Mouse (Mus musculus): ENCODE data around the gene Ltbr. TPM values are rescaled to one million over a fixed set of nuclear protein-coding genes. Genes with fewer than 3 reads are reported as not detected.
A peak's percentile ranks its signal among the peaks of the same experiment; 100 is the strongest.

The Ltbr gene
- polyA plus RNA-seq (2016; fragmentation: Nextera tagmentation; extraction: Ambion mirVana), result 34.3 and 41.5 TPM in 2 replicates

GRCm38 (mm10) chr6:125313546-125314230 is at the start of gene Ltbr:
Gene Ltbr (minus strand): TSS chr6:125313885.
- Histone ChIP-seq H3K36me3 (peaks cover 28% of the 10 kb centered on the region), H3K4me1 (peaks cover 45% of the 10 kb centered on the region), H3K4me3 (peak within 1 kb of the TSS; percentile 56), H3K27me3 (ENCODE audit: low read depth, poor library complexity, severe bottlenecking) (peaks cover 7% of the 10 kb centered on the region; the same call in 1 of the 2 replicates), H3K9me3 (replicated peaks) (no peaks in the 10 kb centered on the region), H3K27ac (peak within 1 kb of the TSS; percentile 93)
- DNase-seq (ENCODE audit: low spot score), result peak; percentile 86
- under 1% methylated on average over 46 of the region's 46 CpGs for WGBS

DNA sequence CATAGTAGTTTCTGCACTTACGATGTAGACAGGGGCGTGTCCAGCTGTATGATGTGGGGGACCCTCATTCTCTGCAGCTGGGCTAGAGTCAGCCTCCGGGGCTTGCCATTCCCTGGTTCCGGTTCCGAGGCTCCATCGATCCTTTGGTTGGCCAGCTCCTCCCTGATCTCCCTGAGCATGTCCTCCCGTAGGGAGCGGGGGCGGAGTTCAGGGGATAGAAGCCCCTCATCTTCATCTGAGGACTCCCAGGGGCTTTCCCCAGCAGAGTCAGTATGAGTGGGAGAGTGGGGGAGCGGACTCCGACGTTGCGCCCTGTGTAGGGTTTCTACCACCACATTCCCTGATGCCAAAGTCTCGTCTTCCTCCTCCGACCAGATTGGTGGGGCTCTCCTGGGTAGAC is 49.3 kb upstream of the Ltbr start:
- Histone ChIP-seq H3K27ac (no peak overlapping the region), H3K27me3 (ENCODE audit: low read depth, poor library complexity, severe bottlenecking) (peaks cover 55% of the 10 kb centered on the region), H3K4me3 (peak overlapping the region; percentile 5; the same call in 1 of the 2 replicates), H3K4me1 (peaks cover 41% of the 10 kb centered on the region), H3K9me3 (replicated peaks) (no peaks in the 10 kb centered on the region), H3K36me3 (peaks cover 47% of the 10 kb centered on the region)
- no peak for DNase-seq (ENCODE audit: low spot score)
- 16% methylated on average over 15 of the region's 15 CpGs for WGBS

DNA sequence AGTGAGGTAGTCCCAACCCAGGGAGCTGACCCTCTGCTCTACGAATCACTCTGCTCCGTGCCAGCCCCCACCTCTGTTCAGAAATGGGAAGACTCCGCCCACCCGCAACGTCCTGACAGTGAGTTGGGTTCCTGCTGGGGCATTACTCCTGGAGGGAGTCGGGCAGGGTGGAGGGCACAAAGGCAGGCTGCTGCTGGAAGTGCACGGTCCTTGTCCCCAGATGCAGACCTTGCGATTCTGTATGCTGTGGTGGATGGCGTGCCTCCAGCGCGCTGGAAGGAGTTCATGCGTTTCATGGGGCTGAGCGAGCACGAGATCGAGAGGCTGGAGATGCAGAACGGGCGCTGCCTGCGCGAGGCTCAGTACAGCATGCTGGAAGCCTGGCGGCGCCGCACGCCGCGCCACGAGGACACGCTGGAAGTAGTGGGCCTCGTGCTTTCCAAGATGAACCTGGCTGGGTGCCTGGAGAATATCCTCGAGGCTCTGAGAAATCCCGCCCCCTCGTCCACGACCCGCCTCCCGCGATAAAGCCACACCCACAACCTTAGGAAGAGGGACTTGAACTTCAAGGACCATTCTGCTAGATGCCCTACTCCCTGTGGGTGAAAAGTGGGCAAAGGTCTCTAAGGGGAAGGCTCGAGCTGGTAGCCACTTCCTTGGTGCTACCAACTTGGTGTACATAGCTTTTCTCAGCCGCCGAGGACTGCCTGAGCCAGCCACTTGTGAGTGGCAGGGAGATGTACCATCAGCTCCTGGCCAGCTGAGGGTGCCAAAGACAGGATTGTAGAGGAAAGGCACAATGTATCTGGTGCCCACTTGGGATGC is 48.0 kb upstream of the Ltbr start:
- 35% methylated on average over 38 of the region's 38 CpGs for WGBS
- peaks cover 35% of the 10 kb centered on the region for H3K4me1 ChIP-seq
- H3K4me3 ChIP-seq, result no peak overlapping the region
- H3K9me3 ChIP-seq (replicated peaks), result no peaks in the 10 kb centered on the region
- peaks cover 55% of the 10 kb centered on the region for H3K27me3 ChIP-seq (ENCODE audit: low read depth, poor library complexity, severe bottlenecking)
- no peak for DNase-seq (ENCODE audit: low spot score)
- no peak overlapping the region for H3K27ac ChIP-seq
- peaks cover 59% of the 10 kb centered on the region for H3K36me3 ChIP-seq

- peaks cover 44% of the 10 kb centered on the region for H3K4me1 ChIP-seq
- peaks cover 55% of the 10 kb centered on the region for H3K27me3 ChIP-seq (ENCODE audit: low read depth, poor library complexity, severe bottlenecking)
- no peak for DNase-seq (ENCODE audit: low spot score)
- WGBS, result 48% methylated on average over 9 of the region's 9 CpGs
- H3K27ac ChIP-seq, result no peak overlapping the region
- no peaks in the 10 kb centered on the region for H3K9me3 ChIP-seq (replicated peaks)
- H3K4me3 ChIP-seq, result no peak overlapping the region
- peaks cover 60% of the 10 kb centered on the region for H3K36me3 ChIP-seq
These were observed 47.2 kb upstream of the Ltbr start for GRCm38 (mm10) chr6:125360846-125361245.

- no peak overlapping the region for H3K4me3 ChIP-seq
- peaks cover 52% of the 10 kb centered on the region for H3K4me1 ChIP-seq
- no peak for DNase-seq (ENCODE audit: low spot score)
- 53% methylated on average over 9 of the region's 9 CpGs for WGBS
- no peak overlapping the region for H3K27ac ChIP-seq
- H3K36me3 ChIP-seq, result peaks cover 60% of the 10 kb centered on the region
- H3K9me3 ChIP-seq (replicated peaks), result no peaks in the 10 kb centered on the region
- H3K27me3 ChIP-seq (ENCODE audit: low read depth, poor library complexity, severe bottlenecking), result peaks cover 51% of the 10 kb centered on the region
These were observed 46.3 kb upstream of the Ltbr start for GRCm38 (mm10) chr6:125359999-125360398.

GRCm38 (mm10) chr6:125357334-125357733 is 43.6 kb upstream of the Ltbr start:
- Histone ChIP-seq H3K27me3 (ENCODE audit: low read depth, poor library complexity, severe bottlenecking) (peaks cover 25% of the 10 kb centered on the region), H3K4me3 (no peak overlapping the region), H3K9me3 (replicated peaks) (no peaks in the 10 kb centered on the region), H3K36me3 (peaks cover 57% of the 10 kb centered on the region), H3K27ac (no peak overlapping the region), H3K4me1 (peaks cover 57% of the 10 kb centered on the region)
- DNase-seq (ENCODE audit: low spot score), result no peak
- 90% methylated on average over 15 of the region's 15 CpGs for WGBS

- Histone ChIP-seq H3K4me3 (no peak overlapping the region), H3K9me3 (replicated peaks) (no peaks in the 10 kb centered on the region), H3K27ac (no peak overlapping the region), H3K36me3 (peaks cover 48% of the 10 kb centered on the region), H3K4me1 (peaks cover 60% of the 10 kb centered on the region), H3K27me3 (ENCODE audit: low read depth, poor library complexity, severe bottlenecking) (peaks cover 14% of the 10 kb centered on the region)
- DNase-seq (ENCODE audit: low spot score), result no peak
- WGBS, result 23% methylated on average over 8 of the region's 8 CpGs
These were observed 42.6 kb upstream of the Ltbr start for GRCm38 (mm10) chr6:125356264-125356663.

- Histone ChIP-seq H3K9me3 (replicated peaks) (no peaks in the 10 kb centered on the region), H3K36me3 (peaks cover 38% of the 10 kb centered on the region), H3K4me1 (peaks cover 68% of the 10 kb centered on the region), H3K27ac (peak overlapping the region; percentile 73), H3K27me3 (ENCODE audit: low read depth, poor library complexity, severe bottlenecking) (peaks cover 4% of the 10 kb centered on the region; the same call in 1 of the 2 replicates), H3K4me3 (peak overlapping the region; percentile 42)
- no peak for DNase-seq (ENCODE audit: low spot score)
- WGBS, result 2% methylated on average over 10 of the region's 10 CpGs
These were observed 41.6 kb upstream of the Ltbr start for GRCm38 (mm10) chr6:125355197-125355741.

DNA sequence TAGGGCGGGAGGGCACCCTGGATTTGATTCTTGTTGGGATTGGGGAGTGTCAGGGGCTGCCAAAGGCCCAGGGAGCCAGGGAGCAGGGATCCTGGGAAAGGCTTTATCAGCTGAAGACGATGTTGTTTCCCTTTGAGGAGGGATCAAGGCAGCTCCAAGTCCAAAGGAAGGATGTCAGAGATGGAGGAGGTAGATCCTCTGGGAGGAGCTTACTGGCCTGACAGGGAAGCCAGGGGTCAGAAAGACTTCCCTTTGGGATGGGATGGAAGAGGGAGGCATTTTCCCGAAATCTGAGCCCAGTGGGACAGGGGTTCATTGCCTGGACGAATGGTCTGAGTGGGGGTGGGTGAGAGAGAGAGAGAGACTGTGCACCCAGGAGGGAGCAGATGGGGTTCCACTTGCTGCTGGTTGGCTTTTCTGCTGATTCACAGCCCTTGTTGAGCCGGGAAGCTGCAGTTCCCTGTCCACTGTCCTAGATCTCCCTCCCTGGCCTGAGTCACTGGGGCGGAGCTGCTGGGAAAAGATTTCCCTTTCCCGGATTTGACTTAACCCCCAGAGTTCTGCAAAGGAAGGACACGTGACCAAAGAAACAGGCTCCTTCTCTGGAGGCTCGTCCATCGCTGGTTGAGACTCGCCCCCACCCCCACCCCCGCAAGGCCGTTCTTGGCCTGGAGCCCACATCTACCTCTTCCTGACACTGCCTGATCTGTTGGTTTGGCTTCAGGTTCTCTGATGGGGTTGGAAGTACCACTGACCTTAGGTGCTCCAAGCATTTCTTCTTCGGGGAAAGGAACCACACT is 40.9 kb upstream of the Ltbr start:
- 6% methylated on average over 14 of the region's 14 CpGs for WGBS
- H3K27me3 ChIP-seq (ENCODE audit: low read depth, poor library complexity, severe bottlenecking), result no peaks in the 10 kb centered on the region
- DNase-seq (ENCODE audit: low spot score), result no peak
- peak overlapping the region; percentile 73 for H3K27ac ChIP-seq
- peak overlapping the region; percentile 42 for H3K4me3 ChIP-seq
- H3K9me3 ChIP-seq (replicated peaks), result no peaks in the 10 kb centered on the region
- peaks cover 31% of the 10 kb centered on the region for H3K36me3 ChIP-seq
- H3K4me1 ChIP-seq, result peaks cover 70% of the 10 kb centered on the region

GRCm38 (mm10) chr6:125353655-125354054 is 40.0 kb upstream of the Ltbr start:
- Histone ChIP-seq H3K27ac (0 out of 2 replicates have a peak overlapping the region, but pooled peaks have one; percentile 73), H3K36me3 (peaks cover 22% of the 10 kb centered on the region), H3K4me1 (peaks cover 78% of the 10 kb centered on the region), H3K27me3 (ENCODE audit: low read depth, poor library complexity, severe bottlenecking) (no peaks in the 10 kb centered on the region), H3K4me3 (no peak overlapping the region), H3K9me3 (replicated peaks) (no peaks in the 10 kb centered on the region)
- WGBS, result 77% methylated on average over 4 of the region's 4 CpGs
- no peak for DNase-seq (ENCODE audit: low spot score)

DNA sequence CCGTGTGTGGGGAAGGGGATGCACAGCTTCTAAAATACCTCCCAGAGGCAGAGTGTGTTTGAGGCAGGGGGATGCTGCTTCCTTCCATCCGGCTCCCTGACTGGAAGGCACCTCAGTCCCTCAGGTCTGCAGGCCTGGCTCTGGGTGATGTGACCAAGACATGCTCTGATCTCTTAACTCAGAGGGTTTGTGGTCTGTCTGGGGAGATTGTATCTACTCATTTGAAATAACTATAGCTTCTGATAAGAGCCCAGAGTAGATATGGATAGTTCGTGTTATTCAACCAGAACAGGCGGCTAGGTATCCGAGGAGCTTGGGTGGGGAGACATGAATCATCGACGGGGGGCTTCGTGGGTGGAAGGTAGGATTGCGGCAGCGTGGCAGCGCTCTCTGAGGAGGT is 39.5 kb upstream of the Ltbr start:
- Histone ChIP-seq H3K36me3 (peaks cover 17% of the 10 kb centered on the region), H3K4me3 (no peak overlapping the region), H3K27me3 (ENCODE audit: low read depth, poor library complexity, severe bottlenecking) (no peaks in the 10 kb centered on the region), H3K4me1 (peaks cover 83% of the 10 kb centered on the region), H3K27ac (no peak overlapping the region), H3K9me3 (replicated peaks) (no peaks in the 10 kb centered on the region)
- DNase-seq (ENCODE audit: low spot score), result no peak
- WGBS, result 76% methylated on average over 11 of the region's 11 CpGs

DNA sequence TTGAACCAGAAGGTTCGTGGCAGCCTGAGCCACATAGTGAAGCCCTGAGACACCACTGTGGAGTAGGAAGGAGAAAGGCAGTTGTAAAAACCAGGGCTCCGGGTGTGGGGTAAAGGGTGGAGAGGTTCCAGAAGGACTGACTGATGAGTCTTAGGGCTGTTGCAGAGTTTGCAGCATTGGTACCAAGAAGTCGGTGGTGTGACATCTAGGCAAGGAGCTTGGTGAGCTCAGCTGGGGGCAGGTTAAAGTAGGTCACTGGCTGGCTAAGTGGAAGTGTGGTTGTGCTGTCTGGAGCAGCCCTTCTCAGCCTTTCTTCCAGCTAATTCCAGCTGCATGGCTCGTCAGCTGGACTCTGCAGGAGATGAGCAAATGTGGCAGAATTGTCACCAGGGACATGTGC is 39.1 kb upstream of the Ltbr start:
- Histone ChIP-seq H3K36me3 (peaks cover 13% of the 10 kb centered on the region), H3K27ac (no peak overlapping the region), H3K4me1 (peaks cover 85% of the 10 kb centered on the region), H3K27me3 (ENCODE audit: low read depth, poor library complexity, severe bottlenecking) (no peaks in the 10 kb centered on the region), H3K9me3 (replicated peaks) (no peaks in the 10 kb centered on the region), H3K4me3 (no peak overlapping the region)
- no peak for DNase-seq (ENCODE audit: low spot score)
- WGBS, result 50% methylated on average over 4 of the region's 4 CpGs

All from limb, embryonic 10.5 days (tissue).